Mouse (Mus musculus) ES-E14 (cell line): ENCODE data around the gene Abhd18.

Source experiments
- MAFK ChIP-seq: IDR thresholded peaks from 2 replicates; pipeline ENCODE4 v1.6.1; 2014; ENCODE audit warnings: mild to moderate bottlenecking, low read depth, low read length, inconsistent platforms; ENCODE audit not compliant: insufficient read depth
- ZC3H11A ChIP-seq: IDR thresholded peaks from 2 replicates; pipeline ENCODE4 v1.6.1; 2012; ENCODE audit warnings: low read depth, mild to moderate bottlenecking, inconsistent platforms, low read length, borderline replicate concordance

GRCm38 (mm10) chr3:40806871-40807270, 39.9 kb upstream of the Abhd18 start:
- no peak for TF ChIP-seq MAFK
- TF ChIP-seq ZC3H11A: no peak
